Mouse (Mus musculus): Measurements from ENCODE around the gene Urb2. TPM values are rescaled to one million over a fixed set of nuclear protein-coding genes. Genes with fewer than 3 reads are reported as not detected.
A peak's percentile ranks its signal among the peaks of the same experiment; 100 is the strongest.

Gene Urb2
- total RNA-seq (2014; fragmentation: Nextera tagmentation) (25.4 and 36.2 TPM in 2 replicates), total RNA-seq (2017) (28.0 and 28.1 TPM in 2 replicates)

DNA sequence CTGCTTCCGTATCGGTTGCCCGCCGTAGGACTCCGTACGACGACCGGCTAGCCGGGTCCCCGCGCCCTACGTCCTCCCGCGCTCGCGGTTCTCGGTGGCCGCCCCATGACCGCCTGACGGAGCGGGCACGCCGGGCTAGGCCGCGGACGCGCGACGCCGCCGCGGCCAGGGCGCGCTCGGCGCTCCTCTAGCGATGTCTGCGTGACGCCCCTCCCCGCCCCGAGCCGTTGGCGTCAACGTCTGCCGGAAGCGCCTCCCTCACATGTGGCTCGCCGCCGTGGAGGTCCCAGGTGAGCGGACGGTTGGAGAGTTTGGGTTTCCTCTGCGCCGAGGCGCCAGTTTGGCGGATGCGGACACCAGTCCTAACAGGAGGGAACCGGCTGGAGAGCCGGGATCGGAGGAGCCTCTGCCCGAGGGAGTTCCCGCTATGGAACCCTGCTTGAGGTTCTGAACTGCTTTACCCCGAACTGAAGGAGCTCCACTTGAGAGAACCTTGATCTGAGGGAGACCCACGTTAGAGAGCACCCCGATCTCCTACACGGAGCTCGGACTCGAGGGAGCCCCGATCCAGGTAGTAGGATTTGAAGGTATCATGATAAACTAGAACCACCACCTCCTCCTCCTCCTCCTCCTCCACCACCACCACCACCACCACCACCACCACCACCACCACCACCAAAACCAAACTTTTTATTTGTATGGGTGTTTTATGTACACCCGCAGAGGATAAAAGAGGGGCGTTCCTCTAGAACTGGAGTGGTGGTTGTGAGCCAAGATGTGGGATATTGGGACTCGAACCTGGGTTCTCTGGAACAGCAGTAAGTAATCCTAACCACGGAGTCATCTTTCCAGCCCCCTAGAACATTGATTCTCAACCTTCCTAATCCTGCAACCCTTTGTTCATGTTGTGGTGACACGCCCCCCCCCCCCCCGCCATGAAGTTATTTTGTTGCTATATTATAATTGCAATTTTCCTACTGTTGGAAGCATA lies at the start of gene Urb2, which contains the start of gene Taf5l:
Gene Urb2 (plus strand): TSS at position 272 of the 991 bp plus-strand sequence.
Gene Taf5l (minus strand): TSS at position 161 of the 991 bp plus-strand sequence.
- ATAC-seq (replicated peaks; ENCODE audit: low FRiP score, low TSS enrichment, poor library complexity, severe bottlenecking) = peak; percentile 71

DNA sequence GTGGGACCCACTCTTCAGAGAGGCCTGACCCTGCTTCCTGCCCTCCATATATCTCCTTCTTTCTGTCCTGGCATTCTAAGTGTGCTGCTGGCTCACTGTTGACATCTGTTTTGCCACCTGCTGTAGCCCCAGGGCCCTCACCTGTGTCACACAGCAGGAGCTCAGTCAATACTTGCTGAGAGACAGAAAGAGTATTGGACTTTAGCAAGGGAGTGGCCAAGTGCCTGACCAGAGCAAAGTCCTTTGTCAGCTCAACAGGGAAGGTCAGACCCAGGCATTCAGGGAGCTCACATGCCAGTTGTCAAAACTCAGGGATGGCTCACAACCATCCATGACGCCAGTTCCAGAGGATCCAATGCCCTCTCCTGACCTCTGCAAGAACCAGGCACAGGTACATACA lies 47.8 kb upstream of the Urb2 start:
- ATAC-seq (replicated peaks; ENCODE audit: low FRiP score, low TSS enrichment, poor library complexity, severe bottlenecking) = no peak

DNA sequence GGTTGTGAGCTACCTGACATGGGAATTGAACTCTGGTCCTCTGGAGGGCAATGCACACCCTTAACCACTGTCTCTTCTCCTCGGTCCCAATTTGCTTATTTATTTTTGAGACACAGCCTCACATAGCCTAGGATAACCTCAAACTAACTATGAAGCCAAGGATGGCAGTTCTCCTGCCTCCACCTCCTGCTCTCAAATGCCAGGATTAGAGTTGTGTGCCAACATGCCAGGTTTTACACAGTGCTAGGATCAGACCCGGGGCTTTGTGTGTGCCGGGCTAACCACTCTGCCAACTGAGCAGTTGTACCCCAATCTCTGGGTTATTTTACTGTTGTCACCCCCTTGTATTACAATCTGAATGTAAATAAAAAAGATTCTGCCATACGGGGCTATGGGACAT lies 43.8 kb upstream of the Urb2 start:
- ATAC-seq (replicated peaks; ENCODE audit: low FRiP score, low TSS enrichment, poor library complexity, severe bottlenecking) = no peak

DNA sequence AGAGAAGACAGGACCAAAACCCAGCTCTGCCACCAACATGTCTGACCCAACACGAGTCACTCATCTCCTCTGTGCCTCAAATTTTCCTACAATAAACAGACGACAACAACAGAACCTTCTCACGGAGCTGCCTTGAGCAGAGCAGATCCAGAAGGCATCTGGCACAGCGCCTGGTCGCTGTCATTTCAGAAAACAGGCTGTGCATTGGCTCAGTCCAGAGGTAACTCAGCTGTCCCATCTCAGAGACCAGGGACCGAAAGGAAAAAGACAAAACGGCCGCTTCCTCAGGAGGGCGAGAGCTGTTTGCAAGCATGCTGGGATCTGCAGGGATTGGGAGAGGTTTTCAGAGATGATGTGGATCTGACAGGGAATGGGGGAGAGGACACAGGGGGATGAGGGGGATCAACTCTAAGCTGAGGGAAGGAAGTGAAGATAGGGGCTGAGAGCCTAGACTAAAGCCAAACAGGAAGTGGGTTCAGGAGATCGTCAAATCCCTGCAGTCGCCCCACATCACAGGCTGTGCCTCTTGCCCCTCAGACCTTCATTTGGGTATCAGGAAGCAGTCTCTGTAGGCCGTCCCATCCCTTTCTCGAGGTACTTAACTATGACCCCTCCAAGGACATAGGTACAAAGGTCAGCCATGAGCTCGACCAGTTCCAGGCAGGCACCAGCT lies 43.0 kb upstream of the Urb2 start:
- ATAC-seq (replicated peaks; ENCODE audit: low FRiP score, low TSS enrichment, poor library complexity, severe bottlenecking) = peak; percentile 7; the same call in 1 of the 2 replicates

DNA sequence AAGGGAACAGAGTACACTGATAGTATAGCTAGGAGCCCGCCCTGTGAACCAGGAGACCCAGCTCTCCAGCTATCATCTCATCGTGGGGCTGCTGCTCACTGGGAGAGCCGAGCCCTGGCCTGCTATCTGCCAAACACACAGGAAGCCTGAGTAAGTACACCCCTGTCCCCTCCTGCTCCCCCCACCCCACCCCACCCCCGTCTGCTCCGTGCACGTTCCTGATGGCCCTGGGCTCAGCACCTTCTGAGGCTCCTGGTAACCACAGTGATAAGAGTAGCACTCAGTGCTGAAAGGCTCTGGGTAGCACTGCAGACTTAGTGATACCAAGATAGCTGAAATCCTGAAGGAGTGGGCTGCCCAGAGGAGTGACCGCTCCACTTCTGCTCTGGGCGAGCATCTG lies 42.4 kb upstream of the Urb2 start:
- ATAC-seq (replicated peaks; ENCODE audit: low FRiP score, low TSS enrichment, poor library complexity, severe bottlenecking) = peak; percentile 88

DNA sequence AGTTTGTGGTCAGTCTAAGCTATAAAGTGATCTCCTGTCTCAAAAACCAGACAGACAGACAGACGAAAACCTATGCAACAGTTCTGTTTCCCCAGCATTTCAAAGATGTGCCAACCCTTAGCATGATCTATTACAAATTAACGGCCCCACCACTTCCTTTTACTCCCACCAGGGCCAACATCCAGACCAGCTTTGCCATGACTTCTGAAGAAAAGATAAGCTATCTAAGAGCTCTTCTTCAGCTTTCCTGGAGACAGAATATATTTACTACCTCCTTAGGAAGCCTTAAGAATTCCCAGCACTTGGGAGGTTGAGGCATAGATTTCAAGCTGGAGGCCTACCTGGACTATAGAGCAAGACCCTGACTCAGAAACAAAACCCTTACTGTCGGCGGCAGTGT lies 41.1 kb upstream of the Urb2 start:
- no peak for ATAC-seq (replicated peaks; ENCODE audit: low FRiP score, low TSS enrichment, poor library complexity, severe bottlenecking)

DNA sequence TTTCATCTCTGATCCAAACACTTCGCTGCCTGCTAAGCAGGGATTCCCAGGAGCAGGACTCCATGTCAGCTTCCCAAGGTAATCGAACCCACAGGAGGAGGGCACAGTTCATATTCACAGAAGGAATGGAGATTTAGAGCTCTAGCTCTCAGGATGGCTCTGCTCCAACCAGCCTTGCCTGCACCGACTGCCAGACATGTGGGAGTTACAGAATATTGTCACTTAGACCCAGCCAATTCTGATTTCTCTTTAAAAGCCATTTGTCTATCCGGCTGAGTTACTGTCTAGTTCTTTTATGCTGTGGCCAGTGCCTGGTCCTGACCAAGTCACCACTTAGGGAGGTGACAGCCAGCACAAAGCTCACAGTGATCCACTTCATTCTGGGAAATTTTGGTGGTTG lies 39.6 kb upstream of the Urb2 start:
- ATAC-seq (replicated peaks; ENCODE audit: low FRiP score, low TSS enrichment, poor library complexity, severe bottlenecking) = no peak

DNA sequence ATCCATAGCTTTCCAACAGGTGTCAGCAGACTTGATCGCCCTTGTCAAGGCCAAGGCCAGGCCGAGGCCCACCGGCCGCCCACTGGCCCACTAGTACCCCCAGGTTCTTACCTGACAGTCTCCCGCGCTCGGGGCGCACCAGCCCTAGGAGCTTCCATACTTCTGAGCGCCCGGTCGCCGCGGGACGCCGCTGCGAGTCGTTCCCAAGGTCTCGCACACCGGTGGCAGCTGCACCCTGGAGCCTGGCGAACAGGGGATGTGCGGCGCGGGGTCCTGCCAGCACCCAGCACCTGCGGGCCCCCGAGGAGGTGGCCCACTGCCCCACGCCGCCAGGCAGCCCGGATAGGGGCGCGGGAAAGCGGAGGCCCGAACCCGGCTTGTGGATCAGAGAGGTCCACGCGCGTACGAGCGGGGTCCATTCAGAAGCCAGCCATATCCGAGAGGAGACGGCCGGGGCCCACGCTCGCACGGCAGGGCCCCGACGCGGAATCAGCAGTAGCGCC lies 39.0 kb upstream of the Urb2 start:
- 0 out of 2 replicates have a peak, but pooled peaks have one; percentile 8 for ATAC-seq (replicated peaks; ENCODE audit: low FRiP score, low TSS enrichment, poor library complexity, severe bottlenecking)

DNA sequence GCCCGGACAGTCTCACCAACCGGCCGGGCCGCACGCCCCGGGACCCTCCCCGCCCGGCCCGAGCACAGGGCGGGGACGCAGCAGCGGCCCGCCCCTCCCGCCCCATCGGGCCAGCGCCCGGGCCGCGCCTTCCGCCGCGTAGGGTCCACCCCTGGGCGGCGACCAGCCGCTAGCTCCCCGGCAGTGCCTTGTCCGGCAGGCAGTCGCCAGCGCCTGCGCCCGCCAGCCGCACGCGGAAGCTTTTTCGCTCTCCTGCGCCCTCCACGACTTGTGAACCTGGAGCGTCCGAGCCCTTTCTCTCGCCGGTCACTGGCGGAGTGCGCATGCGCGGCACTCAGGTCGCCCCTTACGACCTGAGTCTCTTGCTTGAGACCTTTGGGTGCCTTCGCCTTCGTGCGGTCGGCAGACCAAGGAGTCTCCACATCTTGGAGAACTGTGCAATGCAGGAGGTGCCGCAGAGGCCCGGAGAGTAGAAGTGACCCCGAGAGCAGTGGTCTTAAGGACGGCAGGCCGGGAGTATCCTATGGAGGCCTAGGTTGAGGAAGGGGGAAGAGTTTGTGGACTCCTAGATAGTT lies 38.4 kb upstream of the Urb2 start, which contains the start of gene Abcb10:
Gene Abcb10 (minus strand): TSS at position 297 of the 575 bp plus-strand sequence.
- ATAC-seq (replicated peaks; ENCODE audit: low FRiP score, low TSS enrichment, poor library complexity, severe bottlenecking) = peak; percentile 46

DNA sequence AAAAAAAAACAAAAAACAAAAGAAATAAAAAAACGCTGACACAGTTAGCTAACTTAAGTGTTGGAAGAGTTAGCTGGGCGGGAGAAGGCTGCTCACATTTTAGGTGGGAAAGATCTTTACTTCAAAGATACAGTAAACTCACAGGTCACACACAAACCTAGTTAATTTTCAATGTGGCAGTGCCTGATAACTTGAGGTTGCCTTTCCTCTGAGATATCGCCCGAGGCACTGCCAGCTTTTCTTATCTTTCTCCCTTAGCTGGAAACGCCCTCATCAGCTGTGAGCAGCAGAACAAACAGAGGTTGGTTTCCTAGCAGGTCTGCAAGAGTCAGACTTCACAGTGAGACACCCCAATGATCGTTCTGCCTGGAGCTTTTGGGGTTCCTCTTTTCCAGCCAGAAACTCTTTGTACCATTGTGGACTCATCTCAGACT lies 32.7 kb upstream of the Urb2 start:
- ATAC-seq (replicated peaks; ENCODE audit: low FRiP score, low TSS enrichment, poor library complexity, severe bottlenecking) = peak; percentile 75

DNA sequence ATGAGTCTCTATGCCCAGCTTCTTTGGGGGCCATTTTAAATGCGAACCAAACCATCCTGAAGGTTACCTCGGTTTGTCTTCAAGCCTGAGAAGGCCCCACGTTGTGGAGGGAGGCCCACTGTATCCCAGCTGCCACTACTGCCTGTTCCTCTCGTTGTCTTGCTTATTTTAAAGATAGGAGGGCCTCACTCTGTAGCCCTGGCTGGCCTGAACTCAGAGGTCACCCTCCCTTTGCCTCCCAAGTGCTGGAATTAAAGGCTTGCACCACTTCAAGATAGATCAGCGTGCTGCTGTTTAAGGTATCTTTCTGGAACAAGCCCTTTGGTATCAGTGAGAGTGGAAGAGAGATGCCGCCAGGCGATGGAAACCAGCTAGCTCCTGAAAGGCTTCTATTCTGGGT lies 32.2 kb upstream of the Urb2 start:
- peak; percentile 18 for ATAC-seq (replicated peaks; ENCODE audit: low FRiP score, low TSS enrichment, poor library complexity, severe bottlenecking)

DNA sequence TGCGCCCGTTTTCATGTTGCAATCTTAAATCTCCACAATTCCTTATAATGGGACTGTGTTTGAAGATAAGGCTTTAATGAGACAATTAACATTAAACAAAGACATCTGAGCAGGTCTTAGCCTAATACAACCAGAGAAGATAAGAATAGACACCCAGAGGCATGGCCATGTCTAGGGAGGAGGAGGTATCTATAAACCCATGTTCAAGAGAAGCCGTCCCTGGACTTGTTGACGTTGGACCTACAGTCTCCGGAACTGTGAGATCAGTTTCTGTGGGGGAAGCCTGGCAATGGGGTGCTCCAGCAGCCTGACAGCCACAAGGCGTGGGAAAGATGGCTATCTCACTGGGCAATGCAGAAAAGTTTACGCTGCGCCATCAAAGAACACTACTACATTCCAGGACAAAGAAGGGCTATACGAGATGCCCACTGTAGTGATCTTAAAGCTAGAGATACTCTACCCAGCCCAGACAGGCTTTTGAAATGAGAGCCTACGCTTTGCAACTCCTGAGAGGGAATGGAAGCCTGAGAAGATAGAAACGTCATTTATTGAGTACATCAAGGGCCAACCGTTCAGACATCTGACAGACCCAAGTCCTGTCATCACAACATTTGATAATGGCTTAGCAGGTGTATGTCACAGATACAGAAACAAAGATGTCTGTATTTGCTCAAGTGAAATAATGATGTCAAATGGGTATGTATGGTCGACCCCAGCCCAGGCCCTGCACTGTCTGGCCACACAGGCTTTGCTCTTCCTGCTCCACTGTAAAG lies 30.8 kb upstream of the Urb2 start:
- ATAC-seq (replicated peaks; ENCODE audit: low FRiP score, low TSS enrichment, poor library complexity, severe bottlenecking) = peak; percentile 67

DNA sequence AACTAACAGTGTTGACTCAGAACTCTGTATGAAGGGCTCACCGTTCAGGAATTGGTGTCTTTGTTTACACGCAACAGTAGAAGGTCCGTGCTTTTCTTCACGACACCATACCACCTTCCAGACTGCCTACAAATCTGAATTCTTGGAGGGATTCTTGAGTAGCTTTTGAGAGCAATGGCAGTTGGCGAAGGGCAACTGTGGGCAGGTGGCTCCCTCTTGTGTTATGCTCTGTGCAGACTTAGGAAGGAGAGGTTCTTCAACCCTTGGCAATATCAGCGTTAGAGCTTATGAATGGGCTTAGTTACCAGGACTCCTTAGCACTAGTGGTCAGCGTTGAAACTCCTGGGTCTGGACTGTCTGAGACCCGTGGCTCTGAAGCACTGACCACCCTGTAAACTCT lies 28.7 kb upstream of the Urb2 start:
- ATAC-seq (replicated peaks; ENCODE audit: low FRiP score, low TSS enrichment, poor library complexity, severe bottlenecking) = no peak

DNA sequence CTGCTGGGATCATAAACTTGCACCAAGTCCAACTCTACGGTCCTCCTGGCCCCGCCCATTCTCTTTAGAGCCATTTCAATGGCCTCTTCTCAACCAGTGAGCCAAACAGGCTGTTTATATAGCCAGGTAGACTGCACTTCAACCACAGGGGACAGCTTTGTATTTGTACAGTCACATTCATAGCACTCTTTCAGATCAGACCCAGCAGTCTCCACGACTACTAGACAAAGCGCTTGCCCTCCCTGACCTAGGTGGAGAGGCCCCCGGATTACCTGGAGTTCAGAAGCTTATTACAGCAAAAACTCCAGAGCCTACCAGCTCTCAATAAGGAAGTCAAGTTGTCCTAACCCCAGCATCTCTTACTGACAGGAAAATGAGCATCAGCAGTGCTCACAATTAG lies 27.7 kb upstream of the Urb2 start:
- no peak for ATAC-seq (replicated peaks; ENCODE audit: low FRiP score, low TSS enrichment, poor library complexity, severe bottlenecking)

DNA sequence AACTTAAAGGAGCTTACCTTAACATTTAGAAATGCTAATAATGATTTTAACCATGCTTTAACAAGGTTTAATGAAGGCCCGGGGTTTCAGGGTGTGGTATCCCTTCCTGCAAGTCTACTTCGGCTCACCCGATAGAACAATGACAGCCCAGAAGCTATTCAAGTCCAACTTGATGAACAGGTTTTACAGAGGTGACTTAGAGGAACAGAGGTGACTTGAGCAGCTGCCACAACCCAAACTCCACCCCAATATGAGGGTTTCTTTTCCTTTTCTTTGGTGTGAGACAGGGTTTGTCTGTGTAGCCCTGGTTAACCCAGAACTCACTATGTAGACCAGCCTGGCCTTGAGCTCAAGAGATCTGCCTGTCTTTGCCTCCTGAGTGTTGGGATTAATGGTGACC lies 27.3 kb upstream of the Urb2 start:
- ATAC-seq (replicated peaks; ENCODE audit: low FRiP score, low TSS enrichment, poor library complexity, severe bottlenecking) = no peak

DNA sequence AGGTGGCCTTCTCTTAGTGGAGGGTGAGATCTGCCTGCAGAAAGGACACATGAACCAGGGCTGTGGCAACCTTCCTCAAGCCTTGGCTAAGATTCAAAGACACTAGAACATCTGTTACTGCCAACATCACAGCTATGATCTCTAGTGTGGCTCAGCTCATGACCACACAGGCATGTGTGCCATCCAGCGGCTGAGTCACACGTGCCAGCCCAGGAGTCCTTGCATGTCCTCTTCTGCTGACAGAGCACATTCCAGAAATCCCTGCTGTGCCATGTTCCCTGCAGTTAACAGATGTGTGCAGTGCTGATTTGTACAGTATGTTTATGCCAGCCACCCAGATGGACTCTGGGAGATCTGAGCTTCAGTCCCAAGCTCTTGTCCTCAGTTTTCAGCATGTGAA lies 21.7 kb upstream of the Urb2 start:
- peak; percentile 41; the same call in 1 of the 2 replicates for ATAC-seq (replicated peaks; ENCODE audit: low FRiP score, low TSS enrichment, poor library complexity, severe bottlenecking)

DNA sequence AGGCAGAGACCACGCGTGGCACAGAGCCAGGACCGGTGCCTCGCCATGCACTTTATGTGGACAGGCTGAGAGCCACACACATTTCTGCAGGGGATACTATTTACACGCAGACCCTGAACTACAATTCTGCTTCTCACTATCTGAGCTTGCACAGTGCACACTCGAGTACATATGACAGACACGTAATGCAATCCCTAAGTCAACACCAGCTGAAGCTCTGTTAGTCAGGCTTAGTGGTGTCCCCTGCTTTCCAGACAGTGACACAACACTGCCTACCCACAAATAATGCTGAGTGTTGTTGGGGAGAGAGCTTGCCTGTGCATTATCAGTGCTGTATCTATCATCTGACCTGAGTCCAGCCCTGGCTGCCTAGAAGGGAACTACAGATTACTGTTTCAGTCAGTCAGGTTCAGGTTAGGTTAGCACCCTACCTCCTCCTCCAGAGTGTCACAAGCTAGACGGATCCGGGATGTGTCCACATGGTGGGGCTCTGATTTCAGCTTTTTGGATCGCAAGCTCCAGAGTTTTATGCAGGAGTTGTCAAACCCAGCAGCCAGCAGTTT lies 18.7 kb upstream of the Urb2 start:
- ATAC-seq (replicated peaks; ENCODE audit: low FRiP score, low TSS enrichment, poor library complexity, severe bottlenecking) = no peak

DNA sequence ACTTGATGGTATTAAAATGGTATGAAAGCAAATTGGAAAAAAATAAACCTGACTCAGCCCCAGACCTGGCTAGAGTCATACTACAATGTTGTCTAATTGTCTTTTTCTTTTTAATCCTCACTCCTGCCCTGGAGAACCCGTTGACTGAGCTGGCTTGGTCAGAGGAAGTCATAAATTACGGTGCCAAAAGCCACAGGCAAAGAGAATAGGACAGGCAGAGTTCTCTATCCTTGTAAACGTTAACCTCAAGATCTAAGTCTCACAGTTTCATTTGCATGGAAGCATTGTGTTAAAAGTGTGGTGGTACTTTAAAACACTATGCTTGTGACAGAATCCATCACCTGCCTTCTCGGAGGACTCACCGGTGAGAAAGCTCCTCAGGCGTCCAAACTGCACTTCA lies 13.5 kb upstream of the Urb2 start:
- ATAC-seq (replicated peaks; ENCODE audit: low FRiP score, low TSS enrichment, poor library complexity, severe bottlenecking) = no peak

DNA sequence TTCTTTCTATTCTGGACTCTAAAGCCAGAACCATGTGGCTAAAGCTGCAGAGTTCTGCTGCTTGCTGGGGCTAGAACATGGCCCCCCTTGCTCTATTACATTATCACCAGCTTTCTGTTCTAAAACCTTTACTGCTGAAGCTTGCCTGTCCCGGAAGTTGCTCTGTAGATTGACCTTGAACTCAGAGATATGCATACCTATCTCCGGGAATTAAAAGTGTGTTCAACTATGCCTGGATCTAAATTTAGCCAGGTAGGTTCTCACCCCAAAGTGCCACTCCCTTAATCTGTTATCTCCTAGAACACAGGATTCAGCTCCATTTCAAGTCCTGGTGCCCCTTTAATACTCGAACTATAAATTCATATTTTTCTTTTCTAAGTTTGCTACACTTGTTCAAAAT lies 9.7 kb upstream of the Urb2 start:
- ATAC-seq (replicated peaks; ENCODE audit: low FRiP score, low TSS enrichment, poor library complexity, severe bottlenecking) = no peak

Data from megakaryocyte-erythroid progenitor cell, adult 5-6 weeks (primary cell).